Mouse (Mus musculus) G1E (cell line): ENCODE measurements around the gene Kpna2.

Source experiments
- CTCF ChIP-seq: IDR thresholded peaks from 2 replicates; pipeline ENCODE4 v1.5.1; 2012; ENCODE audit warnings: low read depth, low read length, inconsistent platforms, mixed read lengths
- GATA1 ChIP-seq: IDR thresholded peaks from 2 replicates; pipeline ENCODE4 v1.6.1; 2012; ENCODE audit warnings: borderline replicate concordance, low read length, inconsistent platforms, mixed read lengths
- GATA2 ChIP-seq: IDR thresholded peaks from 2 replicates; pipeline ENCODE4 v1.6.1; 2012; ENCODE audit warnings: low read depth, low read length, inconsistent platforms, borderline replicate concordance
- POLR2AphosphoS5 ChIP-seq: IDR thresholded peaks from 2 replicates; pipeline ENCODE4 v1.6.1; 2012; ENCODE audit warnings: low read depth, low read length, inconsistent platforms; ENCODE audit not compliant: insufficient replicate concordance

DNA sequence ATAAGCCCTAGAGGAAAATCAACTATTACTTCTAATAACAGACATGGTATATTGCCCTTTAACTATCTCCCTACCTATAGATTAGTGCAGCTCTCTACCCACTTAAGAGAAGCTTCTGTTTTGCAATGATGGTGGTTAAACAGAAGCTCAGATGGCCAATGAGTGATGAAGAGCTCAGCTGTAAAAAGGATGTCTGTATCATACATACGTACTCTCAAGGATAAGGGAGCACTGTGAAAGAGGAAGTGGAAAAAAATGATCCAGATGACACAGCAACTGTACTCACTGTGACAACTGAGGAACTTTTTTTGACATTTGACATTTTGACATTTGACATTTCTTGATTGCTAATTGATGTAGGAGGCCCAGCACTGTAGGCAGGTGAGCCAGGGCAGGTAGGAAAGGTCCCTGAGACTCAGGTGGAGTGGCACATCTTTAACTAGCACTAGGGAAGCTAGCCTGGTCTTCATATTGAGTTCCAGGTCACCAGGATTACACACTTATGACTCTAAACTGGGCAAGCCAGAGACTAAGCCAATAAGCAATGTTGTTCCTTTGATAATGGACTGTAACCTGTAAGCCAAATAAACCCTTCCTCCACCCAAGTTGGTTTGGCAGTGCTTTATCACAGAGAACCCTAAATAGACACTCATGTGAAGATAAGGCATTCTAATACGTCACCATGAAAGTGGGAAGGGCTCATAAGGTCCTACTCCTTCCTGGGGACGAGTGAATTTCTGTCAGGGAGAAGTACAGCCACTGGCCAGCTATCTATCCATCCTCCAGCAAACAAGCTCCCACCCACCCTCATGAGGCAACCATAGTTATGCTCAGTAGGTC is 4.9 kb downstream of the Kpna2 start:
- no peak for TF ChIP-seq CTCF
- TF ChIP-seq GATA1, result no peak
- TF ChIP-seq GATA2, result no peak
- no peak for TF ChIP-seq POLR2AphosphoS5
